In the genomic region with DNA sequence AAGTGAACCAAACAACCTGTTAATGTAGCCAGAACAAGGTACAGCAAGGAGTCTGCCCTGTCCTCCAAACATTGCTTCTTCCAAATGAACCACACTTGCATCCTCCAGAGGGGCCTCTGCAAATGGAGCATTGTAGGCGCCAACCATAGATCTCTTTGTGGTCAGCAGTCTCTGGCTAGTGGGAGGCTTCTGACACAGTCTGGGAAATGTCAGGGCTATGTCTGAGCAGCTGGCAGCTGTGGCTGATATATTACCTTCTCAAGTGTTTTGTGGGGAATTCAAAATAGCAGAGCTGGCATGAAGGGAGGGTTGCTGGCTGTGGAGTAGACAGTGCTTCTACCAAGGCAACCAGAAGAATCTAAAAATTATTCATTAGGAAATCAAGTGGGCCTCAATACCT, we compare ENCODE assay signal across 23 mouse cellular contexts. TPM values are rescaled to one million over a fixed set of nuclear protein-coding genes. Genes with fewer than 3 reads are reported as not detected.
DNase-seq lines count a peak whose midpoint lies in the region; ATAC-seq and TF ChIP-seq lines count a peak whose summit lies in the region.
"Had no signal": no experiment of that assay in that cellular context is flagged by ENCODE, and none has a peak within 500 bp of the region (broad histone marks: within the 10 kb centered on the region; RNA-seq: fewer than 3 reads in every experiment).

No protein-coding gene starts in this region.

- H3K4me2 ChIP-seq in kidney, embryonic 14.5 days (replicated peaks; ENCODE audit: low read depth, low read length), result no peak overlapping the region
- no peak overlapping the region for H3K4me2 ChIP-seq in neural tube, embryonic 14.5 days (ENCODE audit: low read depth, low read length)
- no peak overlapping the region for H3K4me2 ChIP-seq in midbrain, embryonic 11.5 days
- H3K4me2 ChIP-seq: embryonic facial prominence, embryonic 12.5 days; liver, embryonic 12.5 days had no signal

- no peak for DNase-seq in heart, embryonic 10.5 days (ENCODE audit: low spot score)
- no peak for DNase-seq in heart, adult 11 months
- no peak for DNase-seq in kidney, postnatal 10 days
- DNase-seq in layer of hippocampus, adult 2 months (ENCODE audit: low spot score in 2 of 2), result no peak
- DNase-seq in midbrain, embryonic 11.5 days (ENCODE audit: low spot score, missing footprints), result no peak
- DNase-seq: cerebellum, adult 8-10 months; kidney, postnatal 14 days; left cerebral cortex, postnatal 4 days; right cerebral cortex, postnatal 25 days had no signal

- no peak for TF ChIP-seq CTCF in layer of hippocampus, adult 2 months (conservative IDR thresholded peaks at IDR 0.05)

- no peak overlapping the region for H3K9ac ChIP-seq in kidney, embryonic 14.5 days (ENCODE audit: low read depth, low read length)
- H3K9ac ChIP-seq in neural tube, embryonic 14.5 days (replicated peaks; ENCODE audit: low read depth, low read length), result no peak overlapping the region
- no peak overlapping the region for H3K9ac ChIP-seq in midbrain, embryonic 11.5 days (ENCODE audit: low read length)
- H3K9ac ChIP-seq: embryonic facial prominence, embryonic 12.5 days; liver, embryonic 12.5 days had no signal

- H3K4me3 ChIP-seq in heart, embryonic 10.5 days, result no peak overlapping the region
- no peak overlapping the region for H3K4me3 ChIP-seq in kidney, embryonic 14.5 days (ENCODE audit: low read length)
- H3K4me3 ChIP-seq in neural tube, embryonic 14.5 days (ENCODE audit: low read depth, low read length), result no peak overlapping the region
- no peak overlapping the region for H3K4me3 ChIP-seq in layer of hippocampus, adult 2 months
- no peak overlapping the region for H3K4me3 ChIP-seq in midbrain, embryonic 11.5 days (ENCODE audit: low read depth, low read length)
- H3K4me3 ChIP-seq: embryonic facial prominence, embryonic 12.5 days; forebrain, embryonic 10.5 days; liver, embryonic 12.5 days had no signal

- 0 out of 2 replicates have a peak, but pooled peaks cover 7% of the 10 kb centered on the region for H3K27me3 ChIP-seq in heart, embryonic 10.5 days (ENCODE audit: insufficient read depth, poor library complexity, severe bottlenecking)
- H3K27me3 ChIP-seq in kidney, embryonic 14.5 days (ENCODE audit: control insufficient read depth, insufficient read depth, low read length), result no peaks in the 10 kb centered on the region
- no peaks in the 10 kb centered on the region for H3K27me3 ChIP-seq in neural tube, embryonic 14.5 days (ENCODE audit: control insufficient read depth, insufficient read depth, low read length)
- no peaks in the 10 kb centered on the region for H3K27me3 ChIP-seq in midbrain, embryonic 11.5 days (ENCODE audit: control insufficient read depth, insufficient read depth, low read length)
- H3K27me3 ChIP-seq: embryonic facial prominence, embryonic 12.5 days; liver, embryonic 12.5 days had no signal

- peaks cover 30% of the 10 kb centered on the region for H3K4me1 ChIP-seq in heart, embryonic 10.5 days
- peaks cover 24% of the 10 kb centered on the region for H3K4me1 ChIP-seq in kidney, embryonic 14.5 days (ENCODE audit: control insufficient read depth, insufficient read depth, low read length)
- no peaks in the 10 kb centered on the region for H3K4me1 ChIP-seq in neural tube, embryonic 14.5 days (ENCODE audit: control insufficient read depth, insufficient read depth, low read length)
- peaks cover 2% of the 10 kb centered on the region; the same call in 1 of the 2 replicates for H3K4me1 ChIP-seq in midbrain, embryonic 11.5 days (ENCODE audit: control insufficient read depth, insufficient read depth, low read length)
- H3K4me1 ChIP-seq: embryonic facial prominence, embryonic 12.5 days had no signal

- no peaks in the 10 kb centered on the region for H3K9me3 ChIP-seq in heart, embryonic 10.5 days
- no peaks in the 10 kb centered on the region for H3K9me3 ChIP-seq in kidney, embryonic 14.5 days (ENCODE audit: control insufficient read depth, low read length)
- no peaks in the 10 kb centered on the region for H3K9me3 ChIP-seq in neural tube, embryonic 14.5 days (ENCODE audit: control insufficient read depth, low read length)
- no peaks in the 10 kb centered on the region for H3K9me3 ChIP-seq in midbrain, embryonic 11.5 days (ENCODE audit: control insufficient read depth, low read length)
- H3K9me3 ChIP-seq: embryonic facial prominence, embryonic 12.5 days; forebrain, embryonic 10.5 days; liver, embryonic 12.5 days had no signal

- peak; percentile 75 for ATAC-seq in kidney, embryonic 14.5 days (ENCODE audit: low FRiP score, low TSS enrichment)
- 0 out of 2 replicates have a peak, but pooled peaks have one; percentile 6 for ATAC-seq in common myeloid progenitor, adult 5-6 weeks (replicated peaks; ENCODE audit: low read depth, poor library complexity, severe bottlenecking)
- ATAC-seq in neural tube, embryonic 14.5 days (ENCODE audit: low read depth), result peak; percentile 28; the same call in 1 of the 2 replicates
- no peak for ATAC-seq in midbrain, embryonic 11.5 days (ENCODE audit: low FRiP score)
- ATAC-seq: CD4-positive, CD25-positive, alpha-beta regulatory T cell, adult 4 months; hindbrain, postnatal 0 days; liver, embryonic 12.5 days had no signal

- 37% methylated on average over 1 of the region's 1 CpGs for WGBS in heart, embryonic 10.5 days
- WGBS in kidney, embryonic 14.5 days, result 72% methylated on average over 1 of the region's 1 CpGs
- 73% methylated on average over 1 of the region's 1 CpGs for WGBS in neural tube, embryonic 14.5 days
- 85% methylated on average over 1 of the region's 1 CpGs for WGBS in midbrain, embryonic 11.5 days

- no peaks in the 10 kb centered on the region for H3K36me3 ChIP-seq in heart, embryonic 10.5 days
- H3K36me3 ChIP-seq in kidney, embryonic 14.5 days (ENCODE audit: control insufficient read depth, insufficient read depth, low read length), result no peaks in the 10 kb centered on the region
- no peaks in the 10 kb centered on the region for H3K36me3 ChIP-seq in neural tube, embryonic 14.5 days (ENCODE audit: control insufficient read depth, insufficient read depth, low read length)
- H3K36me3 ChIP-seq in midbrain, embryonic 11.5 days (ENCODE audit: control insufficient read depth, insufficient read depth, low read length), result no peaks in the 10 kb centered on the region
- H3K36me3 ChIP-seq: embryonic facial prominence, embryonic 12.5 days; forebrain, embryonic 10.5 days; liver, embryonic 12.5 days had no signal

- 0 out of 2 replicates have a peak overlapping the region, but pooled peaks have one; percentile 22 for H3K27ac ChIP-seq in heart, embryonic 10.5 days
- no peak overlapping the region for H3K27ac ChIP-seq in kidney, embryonic 14.5 days (ENCODE audit: low read depth, low read length)
- H3K27ac ChIP-seq in neural tube, embryonic 14.5 days (ENCODE audit: low read depth, low read length), result no peak overlapping the region
- no peak overlapping the region for H3K27ac ChIP-seq in layer of hippocampus, adult 2 months
- no peak overlapping the region for H3K27ac ChIP-seq in midbrain, embryonic 11.5 days (ENCODE audit: low read depth, low read length)
- H3K27ac ChIP-seq: embryonic facial prominence, embryonic 12.5 days; forebrain, embryonic 10.5 days; hindbrain, postnatal 0 days; liver, embryonic 12.5 days had no signal

RNA-seq across cellular contexts. Expression of gene Slc17a4, which starts 1.3 kb away (rescaled TPM):
- polyA plus RNA-seq in heart, embryonic 10.5 days (2016; fragmentation: Nextera tagmentation; extraction: Ambion mirVana), result 0.10 TPM in 1 of 2 replicates, not detected in the other
- 2.0 and 2.5 TPM in 2 replicates for polyA plus RNA-seq in kidney, embryonic 14.5 days (2014; fragmentation: Nextera tagmentation; extraction: Ambion mirVana)
- 0.46 TPM in 1 of 2 replicates, not detected in the other for total RNA-seq in common myeloid progenitor, adult 5-6 weeks (2017)
- polyA plus RNA-seq in neural tube, embryonic 14.5 days (2014; fragmentation: Nextera tagmentation; extraction: Ambion mirVana), result 0.08 and 0.19 TPM in 2 replicates
- not detected for total RNA-seq in layer of hippocampus, adult 2 months (2021)
- not detected in 2 replicates for polyA plus RNA-seq in midbrain, embryonic 11.5 days (2014; fragmentation: Nextera tagmentation; extraction: Ambion mirVana)
- total RNA-seq: gastrocnemius, adult 8-10 months; hindbrain, postnatal 0 days; layer of hippocampus, postnatal 14 days; left cerebral cortex, postnatal 4 days; megakaryocyte, adult 5-6 weeks; monocyte, adult 5-6 weeks had no signal
- polyA plus RNA-seq: CD4-positive, CD25-positive, alpha-beta regulatory T cell, adult 4 months; embryonic facial prominence, embryonic 12.5 days; forebrain, embryonic 10.5 days; hindbrain, postnatal 0 days; liver, embryonic 12.5 days; lung, embryonic 16.5 days had no signal

RNA-seq across cellular contexts. Expression of gene Hist1h2ba, which starts 17.8 kb away (rescaled TPM):
- polyA plus RNA-seq in heart, embryonic 10.5 days (2016; fragmentation: Nextera tagmentation; extraction: Ambion mirVana), result not detected in 2 replicates
- polyA plus RNA-seq in kidney, embryonic 14.5 days (2014; fragmentation: Nextera tagmentation; extraction: Ambion mirVana), result not detected in 2 replicates
- not detected in 2 replicates for total RNA-seq in common myeloid progenitor, adult 5-6 weeks (2017)
- not detected in 2 replicates for polyA plus RNA-seq in neural tube, embryonic 14.5 days (2014; fragmentation: Nextera tagmentation; extraction: Ambion mirVana)
- not detected for total RNA-seq in layer of hippocampus, adult 2 months (2021)
- not detected in 2 replicates for polyA plus RNA-seq in midbrain, embryonic 11.5 days (2014; fragmentation: Nextera tagmentation; extraction: Ambion mirVana)
- total RNA-seq: gastrocnemius, adult 8-10 months; hindbrain, postnatal 0 days; layer of hippocampus, postnatal 14 days; left cerebral cortex, postnatal 4 days; megakaryocyte, adult 5-6 weeks; monocyte, adult 5-6 weeks had no signal
- polyA plus RNA-seq: CD4-positive, CD25-positive, alpha-beta regulatory T cell, adult 4 months; embryonic facial prominence, embryonic 12.5 days; forebrain, embryonic 10.5 days; hindbrain, postnatal 0 days; liver, embryonic 12.5 days; lung, embryonic 16.5 days; thymus, postnatal 0 days had no signal

RNA-seq across cellular contexts. Expression of gene Hist1h2aa, which starts 18.1 kb away (rescaled TPM):
- not detected in 2 replicates for polyA plus RNA-seq in heart, embryonic 10.5 days (2016; fragmentation: Nextera tagmentation; extraction: Ambion mirVana)
- not detected in 2 replicates for polyA plus RNA-seq in kidney, embryonic 14.5 days (2014; fragmentation: Nextera tagmentation; extraction: Ambion mirVana)
- not detected in 2 replicates for total RNA-seq in common myeloid progenitor, adult 5-6 weeks (2017)
- polyA plus RNA-seq in neural tube, embryonic 14.5 days (2014; fragmentation: Nextera tagmentation; extraction: Ambion mirVana), result not detected in 2 replicates
- not detected for total RNA-seq in layer of hippocampus, adult 2 months (2021)
- not detected in 2 replicates for polyA plus RNA-seq in midbrain, embryonic 11.5 days (2014; fragmentation: Nextera tagmentation; extraction: Ambion mirVana)
- total RNA-seq: gastrocnemius, adult 8-10 months; hindbrain, postnatal 0 days; layer of hippocampus, postnatal 14 days; left cerebral cortex, postnatal 4 days; megakaryocyte, adult 5-6 weeks; monocyte, adult 5-6 weeks had no signal
- polyA plus RNA-seq: CD4-positive, CD25-positive, alpha-beta regulatory T cell, adult 4 months; embryonic facial prominence, embryonic 12.5 days; forebrain, embryonic 10.5 days; hindbrain, postnatal 0 days; liver, embryonic 12.5 days; lung, embryonic 16.5 days; thymus, postnatal 0 days had no signal

RNA-seq across cellular contexts. Expression of gene Slc17a1, which starts 48.6 kb away (rescaled TPM):
- polyA plus RNA-seq in heart, embryonic 10.5 days (2016; fragmentation: Nextera tagmentation; extraction: Ambion mirVana), result not detected in 2 replicates
- 0.47 and 1.6 TPM in 2 replicates for polyA plus RNA-seq in kidney, embryonic 14.5 days (2014; fragmentation: Nextera tagmentation; extraction: Ambion mirVana)
- total RNA-seq in common myeloid progenitor, adult 5-6 weeks (2017), result not detected in 2 replicates
- polyA plus RNA-seq in neural tube, embryonic 14.5 days (2014; fragmentation: Nextera tagmentation; extraction: Ambion mirVana), result not detected in 2 replicates
- total RNA-seq in layer of hippocampus, adult 2 months (2021), result not detected
- polyA plus RNA-seq in midbrain, embryonic 11.5 days (2014; fragmentation: Nextera tagmentation; extraction: Ambion mirVana), result 0.08 TPM in 1 of 2 replicates, not detected in the other
- total RNA-seq: gastrocnemius, adult 8-10 months; hindbrain, postnatal 0 days; layer of hippocampus, postnatal 14 days; left cerebral cortex, postnatal 4 days; megakaryocyte, adult 5-6 weeks; monocyte, adult 5-6 weeks had no signal
- polyA plus RNA-seq: embryonic facial prominence, embryonic 12.5 days; forebrain, embryonic 10.5 days; hindbrain, postnatal 0 days; liver, embryonic 12.5 days; lung, embryonic 16.5 days had no signal
